Mouse (Mus musculus): ENCODE measurements at regions not wholly inside any gene's neighbourhood (a gene's known extent, or its start where the extent isn't known, plus 50 kb on each side); places are given as distances from the start of the nearest gene placed in this dataset.

DNA sequence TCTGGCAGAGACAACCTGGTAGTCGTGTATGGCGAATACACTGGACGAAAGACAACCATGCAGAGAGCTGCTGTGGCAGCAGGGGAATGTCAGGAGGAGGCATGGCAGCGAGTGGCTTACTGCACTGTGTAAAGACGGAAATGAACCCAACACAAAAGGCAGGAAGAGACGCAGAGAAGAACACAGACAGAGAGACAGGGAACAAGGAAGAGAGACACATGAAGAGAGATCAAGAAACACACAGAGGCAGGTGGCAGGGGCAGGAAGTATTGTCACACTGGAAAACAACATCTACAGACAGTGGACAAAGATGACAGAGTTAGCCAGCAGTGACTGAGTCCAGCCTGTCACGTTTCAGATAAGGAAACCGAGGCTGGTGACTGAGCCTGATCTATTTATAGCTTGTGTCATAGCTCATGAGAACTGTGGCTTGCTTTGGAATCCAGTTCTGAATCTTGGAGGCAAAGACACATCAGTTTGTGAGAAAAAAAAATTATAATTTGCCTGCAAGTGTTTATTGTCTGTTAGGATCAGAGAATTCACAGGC lies 218.0 kb downstream of the Sipa1l2 start:
- no peak for DNase-seq (ENCODE audit: low spot score)
- TF ChIP-seq GATA2 (IDR thresholded peaks at IDR 0.05; ENCODE audit: borderline replicate concordance, low read depth, low read length) (no peak), TAL1 (conservative IDR thresholded peaks at IDR 0.05; ENCODE audit: low read depth, low read length) (no peak), GATA1 (IDR thresholded peaks at IDR 0.05; ENCODE audit: borderline replicate concordance, low read length) (no peak), CTCF (IDR thresholded peaks at IDR 0.05; ENCODE audit: low read depth, low read length) (no peak), POLR2AphosphoS5 (IDR thresholded peaks at IDR 0.05; ENCODE audit: insufficient replicate concordance, low read depth, low read length) (no peak)
- ATAC-seq (ENCODE audit: extremely low read depth, insufficient number of reproducible peaks, low FRiP score, poor library complexity, severe bottlenecking) = no peak
- no peaks in the 10 kb centered on the region for H3K4me1 ChIP-seq (ENCODE audit: insufficient read depth, low read depth, low read length)
- no peaks in the 10 kb centered on the region for H3K36me3 ChIP-seq (replicated peaks)
- peaks cover 80% of the 10 kb centered on the region for H3K9me3 ChIP-seq (replicated peaks)
- H3K27me3 ChIP-seq (ENCODE audit: insufficient read depth, low read length) = no peaks in the 10 kb centered on the region
- no peak overlapping the region for H3K4me3 ChIP-seq (ENCODE audit: low read depth, low read length)

GRCm38 (mm10) chr8:125349290-125350025 lies 220.2 kb downstream of the Sipa1l2 start:
- Histone ChIP-seq H3K27me3 (ENCODE audit: insufficient read depth, low read length) (no peaks in the 10 kb centered on the region), H3K9me3 (replicated peaks) (peaks cover 80% of the 10 kb centered on the region), H3K4me1 (ENCODE audit: insufficient read depth, low read depth, low read length) (no peaks in the 10 kb centered on the region), H3K4me3 (ENCODE audit: low read depth, low read length) (no peak overlapping the region), H3K36me3 (replicated peaks) (no peaks in the 10 kb centered on the region)
- DNase-seq (ENCODE audit: low spot score) (no peak), ATAC-seq (ENCODE audit: extremely low read depth, insufficient number of reproducible peaks, low FRiP score, poor library complexity, severe bottlenecking) (no peak)
- TF ChIP-seq GATA1 (IDR thresholded peaks at IDR 0.05; ENCODE audit: borderline replicate concordance, low read length) (no peak), GATA2 (IDR thresholded peaks at IDR 0.05; ENCODE audit: borderline replicate concordance, low read depth, low read length) (no peak), CTCF (IDR thresholded peaks at IDR 0.05; ENCODE audit: low read depth, low read length) (no peak), TAL1 (conservative IDR thresholded peaks at IDR 0.05; ENCODE audit: low read depth, low read length) (no peak), POLR2AphosphoS5 (IDR thresholded peaks at IDR 0.05; ENCODE audit: insufficient replicate concordance, low read depth, low read length) (no peak)

DNA sequence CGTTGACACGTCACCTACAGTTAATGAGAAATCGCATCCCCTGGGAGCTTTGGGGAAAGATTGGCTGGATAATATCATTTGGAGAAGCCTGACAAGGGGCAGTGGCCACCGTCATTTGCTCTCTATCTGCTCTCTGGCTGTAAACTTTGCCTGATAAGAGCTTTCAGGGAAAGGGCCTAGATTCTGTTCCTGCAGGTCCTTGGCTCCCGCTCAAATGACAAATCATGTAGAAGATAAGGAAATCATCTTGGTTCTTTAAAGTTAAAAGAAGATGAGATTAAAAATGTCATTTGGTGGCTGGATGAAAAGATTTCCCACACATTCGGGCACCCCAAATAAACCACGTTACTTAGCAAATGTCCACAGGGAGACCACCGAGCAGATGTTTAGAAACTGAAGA lies 223.4 kb downstream of the Sipa1l2 start:
- TF ChIP-seq POLR2AphosphoS5 (IDR thresholded peaks at IDR 0.05; ENCODE audit: insufficient replicate concordance, low read depth, low read length) (no peak), TAL1 (conservative IDR thresholded peaks at IDR 0.05; ENCODE audit: low read depth, low read length) (no peak), GATA2 (IDR thresholded peaks at IDR 0.05; ENCODE audit: borderline replicate concordance, low read depth, low read length) (no peak), CTCF (IDR thresholded peaks at IDR 0.05; ENCODE audit: low read depth, low read length) (no peak), GATA1 (IDR thresholded peaks at IDR 0.05; ENCODE audit: borderline replicate concordance, low read length) (no peak)
- no peaks in the 10 kb centered on the region for H3K36me3 ChIP-seq (replicated peaks)
- no peak for DNase-seq (ENCODE audit: low spot score)
- H3K9me3 ChIP-seq (replicated peaks) = peaks cover 87% of the 10 kb centered on the region
- no peaks in the 10 kb centered on the region for H3K27me3 ChIP-seq (ENCODE audit: insufficient read depth, low read length)
- ATAC-seq (ENCODE audit: extremely low read depth, insufficient number of reproducible peaks, low FRiP score, poor library complexity, severe bottlenecking) = no peak
- no peak overlapping the region for H3K4me3 ChIP-seq (ENCODE audit: low read depth, low read length)
- no peaks in the 10 kb centered on the region for H3K4me1 ChIP-seq (ENCODE audit: insufficient read depth, low read depth, low read length)

DNA sequence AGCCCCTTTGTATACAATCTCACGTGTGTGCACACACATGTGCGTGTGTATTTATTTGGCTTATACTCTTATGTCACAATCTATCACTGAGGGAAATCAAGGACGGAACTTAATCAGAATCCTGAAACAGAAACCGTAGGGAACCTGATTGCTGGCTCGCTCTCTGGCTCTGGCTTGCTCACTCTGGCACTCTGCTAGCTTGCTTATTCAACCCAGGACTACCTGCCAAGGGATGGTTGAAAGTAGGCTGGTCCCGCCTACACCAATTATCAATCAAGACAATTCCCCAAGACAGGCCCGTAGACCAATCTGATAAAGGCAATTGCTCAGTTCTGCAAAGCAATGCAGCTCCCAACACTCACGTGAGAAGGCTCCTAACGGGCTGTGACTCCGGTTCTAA lies 224.0 kb downstream of the Sipa1l2 start:
- no peaks in the 10 kb centered on the region for H3K4me1 ChIP-seq (ENCODE audit: insufficient read depth, low read depth, low read length)
- TF ChIP-seq TAL1 (conservative IDR thresholded peaks at IDR 0.05; ENCODE audit: low read depth, low read length) = no peak
- TF ChIP-seq CTCF (IDR thresholded peaks at IDR 0.05; ENCODE audit: low read depth, low read length) = no peak
- TF ChIP-seq GATA1 (IDR thresholded peaks at IDR 0.05; ENCODE audit: borderline replicate concordance, low read length) = no peak
- no peak for TF ChIP-seq GATA2 (IDR thresholded peaks at IDR 0.05; ENCODE audit: borderline replicate concordance, low read depth, low read length)
- no peak for TF ChIP-seq POLR2AphosphoS5 (IDR thresholded peaks at IDR 0.05; ENCODE audit: insufficient replicate concordance, low read depth, low read length)
- no peaks in the 10 kb centered on the region for H3K36me3 ChIP-seq (replicated peaks)
- ATAC-seq (ENCODE audit: extremely low read depth, insufficient number of reproducible peaks, low FRiP score, poor library complexity, severe bottlenecking) (no peak), DNase-seq (ENCODE audit: low spot score) (no peak)
- no peak overlapping the region for H3K4me3 ChIP-seq (ENCODE audit: low read depth, low read length)
- no peaks in the 10 kb centered on the region for H3K27me3 ChIP-seq (ENCODE audit: insufficient read depth, low read length)
- peaks cover 84% of the 10 kb centered on the region for H3K9me3 ChIP-seq (replicated peaks)

DNA sequence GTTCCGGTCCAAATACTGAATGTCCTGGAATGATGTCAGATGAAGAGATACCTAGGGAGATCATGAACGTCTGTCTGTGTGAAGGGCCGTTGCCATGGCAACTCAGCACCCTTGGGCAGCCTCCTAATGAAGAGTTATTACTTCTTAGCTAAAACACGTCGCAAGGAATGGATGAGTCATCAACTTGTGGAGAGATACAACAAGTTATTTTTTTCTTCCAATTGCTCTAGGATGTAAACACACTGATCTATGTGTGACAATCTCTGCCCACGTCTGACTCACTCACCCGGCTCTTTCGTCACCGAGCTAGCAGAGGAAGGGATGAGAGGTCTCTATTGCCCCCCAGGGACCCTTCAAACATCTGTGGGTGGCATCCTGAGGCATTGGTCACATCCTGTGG lies 225.7 kb downstream of the Sipa1l2 start:
- ATAC-seq (ENCODE audit: extremely low read depth, insufficient number of reproducible peaks, low FRiP score, poor library complexity, severe bottlenecking) (no peak), DNase-seq (ENCODE audit: low spot score) (no peak)
- H3K9me3 ChIP-seq (replicated peaks) = peaks cover 84% of the 10 kb centered on the region
- H3K4me3 ChIP-seq (ENCODE audit: low read depth, low read length) = no peak overlapping the region
- no peaks in the 10 kb centered on the region for H3K36me3 ChIP-seq (replicated peaks)
- H3K27me3 ChIP-seq (ENCODE audit: insufficient read depth, low read length) = no peaks in the 10 kb centered on the region
- no peak for TF ChIP-seq GATA1 (IDR thresholded peaks at IDR 0.05; ENCODE audit: borderline replicate concordance, low read length)
- no peak for TF ChIP-seq CTCF (IDR thresholded peaks at IDR 0.05; ENCODE audit: low read depth, low read length)
- TF ChIP-seq POLR2AphosphoS5 (IDR thresholded peaks at IDR 0.05; ENCODE audit: insufficient replicate concordance, low read depth, low read length) = no peak
- no peak for TF ChIP-seq GATA2 (IDR thresholded peaks at IDR 0.05; ENCODE audit: borderline replicate concordance, low read depth, low read length)
- TF ChIP-seq TAL1 (conservative IDR thresholded peaks at IDR 0.05; ENCODE audit: low read depth, low read length) = no peak
- no peaks in the 10 kb centered on the region for H3K4me1 ChIP-seq (ENCODE audit: insufficient read depth, low read depth, low read length)

GRCm38 (mm10) chr8:125342521-125342920 lies 227.1 kb downstream of the Sipa1l2 start:
- H3K4me3 ChIP-seq (ENCODE audit: low read depth, low read length) = no peak overlapping the region
- no peaks in the 10 kb centered on the region for H3K27me3 ChIP-seq (ENCODE audit: insufficient read depth, low read length)
- no peaks in the 10 kb centered on the region for H3K36me3 ChIP-seq (replicated peaks)
- no peak for TF ChIP-seq CTCF (IDR thresholded peaks at IDR 0.05; ENCODE audit: low read depth, low read length)
- TF ChIP-seq GATA1 (IDR thresholded peaks at IDR 0.05; ENCODE audit: borderline replicate concordance, low read length) = no peak
- no peak for TF ChIP-seq TAL1 (conservative IDR thresholded peaks at IDR 0.05; ENCODE audit: low read depth, low read length)
- TF ChIP-seq POLR2AphosphoS5 (IDR thresholded peaks at IDR 0.05; ENCODE audit: insufficient replicate concordance, low read depth, low read length) = no peak
- TF ChIP-seq GATA2 (IDR thresholded peaks at IDR 0.05; ENCODE audit: borderline replicate concordance, low read depth, low read length) = no peak
- no peak for DNase-seq (ENCODE audit: low spot score)
- ATAC-seq (ENCODE audit: extremely low read depth, insufficient number of reproducible peaks, low FRiP score, poor library complexity, severe bottlenecking) = no peak
- H3K4me1 ChIP-seq (ENCODE audit: insufficient read depth, low read depth, low read length) = no peaks in the 10 kb centered on the region
- H3K9me3 ChIP-seq (replicated peaks) = peaks cover 86% of the 10 kb centered on the region

Measured in G1E (cell line).